Mouse (Mus musculus) CH12.LX (cell line): Measurements from ENCODE around the gene Man1a2. TPM values are rescaled to one million over a fixed set of nuclear protein-coding genes. Genes with fewer than 3 reads are reported as not detected.
A peak's percentile ranks its signal among the peaks of the same experiment; 100 is the strongest.

Experiments
- DNase-seq: peaks from one replicate; pipeline ENCODE4 v3.0.0-alpha.2; 2013; ENCODE audit errors: extremely low read depth
- H3K27ac ChIP-seq: 2 replicates; pipeline ENCODE4 v1.5.1; 2012; ENCODE audit warnings: low read depth, mild to moderate bottlenecking, control low read depth, moderate library complexity; ENCODE audit not compliant: insufficient read depth
- H3K27me3 ChIP-seq: replicated peaks from 2 replicates; pipeline ENCODE3; 2012; ENCODE audit warnings: inconsistent platforms
- H3K36me3 ChIP-seq, 2 experiments: replicated peaks in 1 of 2; 2 replicates each; pipeline versions ENCODE3 to v1.6.1; 2012; ENCODE audit warnings: inconsistent platforms in 1 of 2, low read length in 1 of 2, mild to moderate bottlenecking in 1 of 2, mixed read lengths in 1 of 2, moderate library complexity in 1 of 2; ENCODE audit not compliant: control insufficient read depth in 1 of 2, insufficient read depth in 1 of 2
- H3K4me1 ChIP-seq, 2 experiments: 2 replicates each; pipeline ENCODE4 v1.6.1; 2012; ENCODE audit warnings: inconsistent platforms in 1 of 2, moderate library complexity in 1 of 2; ENCODE audit not compliant: insufficient read depth in 2 of 2, control insufficient read depth in 1 of 2
- H3K4me2 ChIP-seq: 2 replicates; pipeline ENCODE4 v1.6.1; 2012; ENCODE audit warnings: low read depth, mild to moderate bottlenecking, control low read depth; ENCODE audit not compliant: poor library complexity, insufficient read depth, severe bottlenecking
- H3K4me3 ChIP-seq, 3 experiments: fragments of 150-350 bp in 1 of 3; sonication (generic) in 1 of 3; replicated peaks in 1 of 3; 2 replicates each; pipeline versions ENCODE3 to v1.5.1; 2011 to 2012; ENCODE audit warnings: low read depth in 2 of 3, low read length in 2 of 3, mild to moderate bottlenecking in 2 of 3, moderate library complexity in 2 of 3, control low read depth in 1 of 3, improper control_type of control experiment in 1 of 3, inconsistent platforms in 1 of 3, mixed read lengths in 1 of 3; ENCODE audit not compliant: poor library complexity in 1 of 3
- H3K79me2 ChIP-seq: replicated peaks from 2 replicates; pipeline ENCODE4 v1.6.1; 2012; ENCODE audit warnings: mild to moderate bottlenecking, moderate library complexity; ENCODE audit not compliant: control insufficient read depth, poor library complexity, insufficient read depth, severe bottlenecking; ENCODE audit errors: extremely low read depth
- H3K9ac ChIP-seq: 2 replicates; pipeline ENCODE4 v1.6.1; 2012; ENCODE audit warnings: low read depth, mild to moderate bottlenecking, control low read depth, moderate library complexity; ENCODE audit not compliant: insufficient read depth
- H3K9me3 ChIP-seq: replicated peaks from 2 replicates; pipeline ENCODE3; 2012; ENCODE audit warnings: low read length, inconsistent platforms, mixed read lengths
- BHLHE40 ChIP-seq: IDR thresholded peaks from 2 replicates; pipeline ENCODE4 v1.6.1; 2011; ENCODE audit warnings: mild to moderate bottlenecking, low read depth, low read length, improper control_type of control experiment
- CHD1 ChIP-seq: IDR thresholded peaks from 2 replicates; pipeline ENCODE4 v1.6.1; 2012; ENCODE audit warnings: low read depth, low read length, improper control_type of control experiment, inconsistent platforms
- CHD2 ChIP-seq: IDR thresholded peaks from 2 replicates; pipeline ENCODE4 v1.6.1; 2011; ENCODE audit warnings: low read length, improper control_type of control experiment
- CTCF ChIP-seq, 2 experiments: IDR thresholded peaks in 1 of 2; conservative IDR thresholded peaks in 1 of 2; 2 replicates each; pipeline ENCODE4 v1.5.1; 2011 to 2012; ENCODE audit warnings: low read depth in 2 of 2, low read length in 2 of 2, improper control_type of control experiment in 1 of 2, inconsistent platforms in 1 of 2, mild to moderate bottlenecking in 1 of 2, moderate library complexity in 1 of 2
- E2F4 ChIP-seq: IDR thresholded peaks from 2 replicates; pipeline ENCODE4 v1.6.1; 2011; ENCODE audit warnings: low read depth, low read length, improper control_type of control experiment; ENCODE audit not compliant: insufficient replicate concordance
- ELF1 ChIP-seq: IDR thresholded peaks from 2 replicates; pipeline ENCODE4 v1.6.1; 2014; ENCODE audit warnings: low read depth, mild to moderate bottlenecking, inconsistent platforms, low read length, improper control_type of control experiment
- IRF4 ChIP-seq: IDR thresholded peaks from 2 replicates; pipeline ENCODE4 v1.6.1; 2014; ENCODE audit warnings: low read depth, mild to moderate bottlenecking, inconsistent platforms, low read length, improper control_type of control experiment
- JUN ChIP-seq: IDR thresholded peaks from 2 replicates; pipeline ENCODE4 v1.6.1; 2011; ENCODE audit warnings: low read depth, mild to moderate bottlenecking, low read length, improper control_type of control experiment, moderate library complexity; ENCODE audit not compliant: insufficient read depth
- KAT2A ChIP-seq: IDR thresholded peaks from 2 replicates; pipeline ENCODE4 v1.6.1; 2012; ENCODE audit warnings: low read length, improper control_type of control experiment, inconsistent platforms; ENCODE audit not compliant: insufficient replicate concordance
- MAFK ChIP-seq: IDR thresholded peaks from 2 replicates; pipeline ENCODE4 v1.6.1; 2011; ENCODE audit warnings: low read length, improper control_type of control experiment; ENCODE audit not compliant: insufficient replicate concordance
- MAX ChIP-seq: IDR thresholded peaks from 2 replicates; pipeline ENCODE4 v1.6.1; 2011; ENCODE audit warnings: low read length, improper control_type of control experiment
- MEF2A ChIP-seq: IDR thresholded peaks from 2 replicates; pipeline ENCODE4 v1.6.1; 2014; ENCODE audit warnings: low read depth, mild to moderate bottlenecking, inconsistent platforms, low read length, improper control_type of control experiment, borderline replicate concordance
- MXI1 ChIP-seq: IDR thresholded peaks from 2 replicates; pipeline ENCODE4 v1.6.1; 2011; ENCODE audit warnings: mild to moderate bottlenecking, low read depth, low read length, improper control_type of control experiment
- NELFE ChIP-seq: IDR thresholded peaks from 2 replicates; pipeline ENCODE4 v1.6.1; 2011; ENCODE audit warnings: low read depth, low read length, improper control_type of control experiment
- NRF1 ChIP-seq: IDR thresholded peaks from 2 replicates; pipeline ENCODE4 v1.6.1; 2014; ENCODE audit warnings: low read depth, mild to moderate bottlenecking, inconsistent platforms, low read length, improper control_type of control experiment, moderate library complexity
- PAX5 ChIP-seq: IDR thresholded peaks from 2 replicates; pipeline ENCODE4 v1.6.1; 2012; ENCODE audit warnings: low read length, inconsistent platforms, mixed read lengths
- POLR2AphosphoS2 ChIP-seq: IDR thresholded peaks from 2 replicates; pipeline ENCODE4 v1.6.1; 2011; ENCODE audit warnings: low read depth, low read length, improper control_type of control experiment
- RAD21 ChIP-seq: IDR thresholded peaks from 2 replicates; pipeline ENCODE4 v1.6.1; 2011; ENCODE audit warnings: low read depth, mild to moderate bottlenecking, low read length, improper control_type of control experiment, moderate library complexity
- SMC3 ChIP-seq: IDR thresholded peaks from 2 replicates; pipeline ENCODE4 v1.6.1; 2011; ENCODE audit warnings: low read depth, low read length, improper control_type of control experiment
- TBP ChIP-seq: conservative IDR thresholded peaks from 2 replicates; pipeline ENCODE4 v1.6.1; 2011; ENCODE audit warnings: low read depth, low read length, improper control_type of control experiment
- TCF12 ChIP-seq: IDR thresholded peaks from 2 replicates; pipeline ENCODE4 v1.6.1; 2014; ENCODE audit warnings: low read depth, mild to moderate bottlenecking, inconsistent platforms, low read length, improper control_type of control experiment
- ZC3H11A ChIP-seq: IDR thresholded peaks from 2 replicates; pipeline ENCODE4 v1.6.1; 2012; ENCODE audit warnings: low read depth, mild to moderate bottlenecking, inconsistent platforms, low read length, improper control_type of control experiment
- ZKSCAN1 ChIP-seq: IDR thresholded peaks from 2 replicates; pipeline ENCODE4 v1.6.1; 2012; ENCODE audit warnings: low read depth, inconsistent platforms, low read length, improper control_type of control experiment, borderline replicate concordance
- ZNF384 ChIP-seq: IDR thresholded peaks from 2 replicates; pipeline ENCODE4 v1.6.1; 2012; ENCODE audit warnings: low read depth, low read length, improper control_type of control experiment, inconsistent platforms
- dilution Hi-C: fragments of 300-500 bp; cut with MboI; formaldehyde crosslinking; loops from 2 replicates; pipeline ENCODE4 v1.14.3; 2020; ENCODE audit warnings: low sequenced_read_pairs; ENCODE audit not compliant: extremely low pct_unique_long_range_greater_than_20kb, extremely low pct_ligation_motif_present
- in situ Hi-C: fragments of 300-500 bp; cut with MboI; formaldehyde crosslinking; loops from 3 replicates; pipeline ENCODE4 v1.14.3; 2019; ENCODE audit warnings: low sequenced_read_pairs, low pct_ligation_motif_present, low pct_unique_long_range_greater_than_20kb, mixed read lengths
- polyA plus RNA-seq: library from polyadenylated mRNA; unstranded; fragments of >175 nt; gene quantifications from 2 replicates; pipeline ENCODE4 v1.2.1, GENCODE M21; 2012; ENCODE audit warnings: low read depth; ENCODE audit not compliant: insufficient read length
- total RNA-seq, 2 experiments: library from RNA; depleted of rRNA; stranded (reverse); fragments of 300-350 nt in 1 of 2; fragments of >200 nt in 1 of 2; gene quantifications; 2 replicates each; pipeline ENCODE4 v1.2.3; 2012 to 2014

Man1a2 gene
- total and polyA plus RNA-seq, 3 experiments, result 31.1 to 73.6 (median 53.5) TPM

GRCm38 (mm10) chr3:100521626-100522025, 163.7 kb downstream of the Man1a2 start:
- dilution Hi-C loops, result no loop called here

GRCm38 (mm10) chr3:100515754-100516141, 169.6 kb downstream of the Man1a2 start:
- no peaks in the 10 kb centered on the region for H3K9me3 ChIP-seq
- peak overlapping the region; percentile 47; the same call in 1 of the 2 replicates for H3K4me2 ChIP-seq
- H3K4me3 ChIP-seq, result no peak overlapping the region
- no peak for DNase-seq
- H3K27me3 ChIP-seq, result no peaks in the 10 kb centered on the region
- H3K9ac ChIP-seq, result no peak overlapping the region
- in situ Hi-C loops (no loop called here), dilution Hi-C loops (no loop called here)
- peaks cover 17 to 21% of the 10 kb centered on the region in 2 experiments for H3K4me1 ChIP-seq
- no peak overlapping the region for H3K27ac ChIP-seq
- H3K36me3 ChIP-seq, result no peaks in the 10 kb centered on the region
- no peak for TF ChIP-seq MAFK
- H3K79me2 ChIP-seq, result no peaks in the 10 kb centered on the region

More at GRCm38 (mm10) chr3:100521626-100522025, 163.7 kb downstream of the Man1a2 start:
- no peak overlapping the region for H3K4me3 ChIP-seq
- no peak overlapping the region for H3K9ac ChIP-seq
- no peak for TF ChIP-seq MAX
- no peak for TF ChIP-seq JUN
- no peak for TF ChIP-seq RAD21
- TF ChIP-seq IRF4, result no peak
- no peak for TF ChIP-seq PAX5
- no peak for TF ChIP-seq ZC3H11A
- no peak for TF ChIP-seq MAFK
- TF ChIP-seq SMC3, result no peak
- TF ChIP-seq BHLHE40, result no peak
- TF ChIP-seq POLR2AphosphoS2, result no peak
- no peak for TF ChIP-seq NELFE
- no peaks in the 10 kb centered on the region for H3K36me3 ChIP-seq
- H3K79me2 ChIP-seq, result no peaks in the 10 kb centered on the region
- no peaks in the 10 kb centered on the region for H3K9me3 ChIP-seq
- no peak overlapping the region for H3K27ac ChIP-seq
- no peak overlapping the region for H3K4me2 ChIP-seq
- DNase-seq, result no peak
- in situ Hi-C loops, result no loop called here
- peaks cover 3 to 5% of the 10 kb centered on the region in 2 experiments; a peak in 1 of 4 replicates for H3K4me1 ChIP-seq
- no peaks in the 10 kb centered on the region for H3K27me3 ChIP-seq

GRCm38 (mm10) chr3:100515093-100515753, 170.1 kb downstream of the Man1a2 start:
- Histone ChIP-seq H3K4me2 (peak overlapping the region; percentile 47), H3K27ac (no peak overlapping the region), H3K9ac (no peak overlapping the region), H3K4me1 (peaks cover 17 to 21% of the 10 kb centered on the region in 2 experiments), H3K9me3 (no peaks in the 10 kb centered on the region), H3K36me3 (no peaks in the 10 kb centered on the region), H3K79me2 (no peaks in the 10 kb centered on the region), H3K27me3 (no peaks in the 10 kb centered on the region), H3K4me3 (no peak overlapping the region)
- dilution Hi-C loops (no loop called here), in situ Hi-C loops (no loop called here)
- peak; percentile 53 for DNase-seq
- TF ChIP-seq ZKSCAN1 (no peak), ELF1 (no peak), MEF2A (no peak), CHD2 (no peak), CHD1 (no peak), TCF12 (peak; percentile 43; the same call in 1 of the 2 replicates), ZNF384 (no peak), ZC3H11A (no peak), TBP (no peak), CTCF (conservative IDR thresholded peaks at IDR 0.05 in 1 of 2, IDR thresholded peaks at IDR 0.05 in 1 of 2; ENCODE audit: low read depth in 2 of 2, low read length in 2 of 2) (no peak), PAX5 (no peak), BHLHE40 (peak; percentile 36; the same call in 1 of the 2 replicates), RAD21 (no peak), NRF1 (no peak), KAT2A (no peak), NELFE (no peak), E2F4 (no peak), JUN (no peak), MXI1 (no peak; the same call in 1 of the 2 replicates)
